Mouse (Mus musculus): ENCODE results near the gene Hoxd10.

Gene Hoxd10

GRCm38 (mm10) chr2:74708676-74709075, 17.0 kb downstream of the Hoxd10 start:
- in situ Hi-C loops (cut with MboI), result loop anchor here (25.0 kb wide), 1 partner anchor 879 kb away; no protein-coding TSS in a partner anchor

GRCm38 (mm10) chr2:74709465-74710419, 18.0 kb downstream of the Hoxd10 start:
- in situ Hi-C loops (cut with MboI), result loop anchor here (25.0 kb wide), 1 partner anchor 878 kb away; no protein-coding TSS in a partner anchor

- in situ Hi-C loops (cut with MboI), result loop anchor here (25.0 kb wide), 1 partner anchor 876 kb away; no protein-coding TSS in a partner anchor
Measured at GRCm38 (mm10) chr2:74710929-74711543, 19.3 kb downstream of the Hoxd10 start.

DNA sequence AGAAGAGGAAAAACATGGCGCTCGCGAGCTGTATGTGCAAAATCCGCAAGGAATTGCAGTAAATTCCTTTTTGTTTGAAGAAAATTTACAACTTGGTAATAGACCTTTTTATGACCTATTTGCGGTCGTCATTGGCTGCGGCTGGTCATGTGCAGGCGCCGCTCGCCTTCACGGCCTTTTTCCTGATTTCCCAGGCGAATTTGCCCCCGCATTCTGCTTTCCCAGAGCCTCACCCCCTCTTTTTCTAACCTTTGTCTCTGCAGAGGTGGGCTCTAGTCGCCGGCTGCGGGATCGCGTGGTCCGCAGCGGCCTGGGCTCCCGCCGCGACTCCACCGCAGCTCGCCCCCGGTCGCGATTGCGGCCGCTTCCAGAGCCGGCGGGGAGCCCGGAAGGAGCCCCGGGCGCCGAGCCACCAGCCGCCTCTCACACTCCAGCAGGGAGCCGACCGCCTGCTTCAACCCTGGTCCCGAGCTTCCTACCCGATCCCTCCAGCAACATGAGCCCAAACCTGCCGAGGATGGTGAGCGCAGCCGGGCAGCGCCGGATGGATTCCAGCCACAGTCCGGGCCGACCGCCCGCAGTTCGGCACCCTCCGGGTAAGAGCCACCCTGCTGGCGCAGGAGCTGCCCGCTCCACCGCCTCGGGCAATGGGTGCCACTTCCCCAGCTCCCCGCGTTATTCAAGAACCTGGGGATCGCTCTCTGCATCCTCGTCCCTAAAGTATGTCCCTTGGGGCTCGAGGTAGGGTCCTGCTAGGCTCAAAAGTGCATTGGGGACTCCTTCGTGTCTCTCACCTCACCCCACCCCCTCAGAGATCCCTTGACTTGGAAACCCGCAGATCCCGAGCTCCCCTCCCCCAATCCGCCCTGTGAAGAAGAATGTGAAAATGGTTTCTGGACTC, 20.2 kb downstream of the Hoxd10 start, which contains the start of the genes Hoxd3 and Hoxd4:
Gene Hoxd3, plus strand, starts transcription at position 207 of the 901 bp plus-strand sequence.
Gene Hoxd4, plus strand, starts transcription at position 209 of the 901 bp plus-strand sequence.
- in situ Hi-C loops (cut with MboI), result loop anchor here (25.0 kb wide), 1 partner anchor 875 kb away; no protein-coding TSS in a partner anchor

DNA sequence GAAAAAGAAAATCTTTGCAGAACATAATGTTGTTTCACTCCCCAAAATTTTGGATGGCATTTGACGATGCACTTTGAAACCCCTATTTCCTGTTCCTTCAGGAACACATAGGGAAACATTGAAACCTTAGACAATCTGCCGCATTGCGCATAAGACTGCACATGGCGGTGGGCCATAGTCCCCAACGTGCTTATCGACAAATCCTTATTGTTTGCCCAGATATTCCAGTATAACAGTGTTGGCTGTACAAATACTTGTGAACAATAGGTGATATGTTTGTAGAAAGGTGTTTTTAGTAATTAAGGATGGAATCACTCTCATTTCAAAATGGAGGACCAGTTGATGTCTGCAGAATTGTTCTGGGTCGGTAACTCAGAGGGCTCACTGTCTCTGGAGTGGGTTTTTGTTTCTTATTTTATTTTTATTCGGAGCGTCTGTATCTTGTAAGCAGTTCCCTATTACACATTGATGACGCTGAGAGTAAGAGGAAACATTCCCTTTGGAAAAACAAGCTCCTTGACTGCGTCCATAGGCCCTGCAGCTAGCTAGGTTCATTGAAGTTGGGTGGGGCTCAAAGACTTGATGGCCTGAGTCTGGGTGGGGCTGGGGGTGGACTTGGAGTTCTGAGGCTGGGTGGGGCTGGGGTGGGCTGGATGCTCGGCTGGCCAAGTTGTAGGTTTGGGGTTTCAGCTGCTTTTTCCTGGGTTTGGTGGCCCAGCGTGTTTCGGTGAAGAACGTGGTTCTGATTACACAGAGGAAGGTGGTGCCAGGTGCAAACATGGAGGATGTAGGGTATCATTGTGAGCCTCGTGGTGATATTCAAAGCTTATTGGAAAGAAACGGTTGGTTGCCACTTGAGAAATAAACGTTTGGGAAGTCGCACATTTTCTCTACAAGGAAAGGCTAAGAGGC, 21.8 kb downstream of the Hoxd10 start:
- in situ Hi-C loops (cut with MboI), result loop anchor here (25.0 kb wide), 1 partner anchor 874 kb away; no protein-coding TSS in a partner anchor

- in situ Hi-C loops (cut with MboI), result loop anchor here (25.0 kb wide), 1 partner anchor 873 kb away; no protein-coding TSS in a partner anchor
Measured at GRCm38 (mm10) chr2:74714156-74714789, 22.5 kb downstream of the Hoxd10 start.

- in situ Hi-C loops (cut with MboI), result loop anchor here (25.0 kb wide), 1 partner anchor 872 kb away; no protein-coding TSS in a partner anchor
Measured at GRCm38 (mm10) chr2:74714881-74715280, 23.2 kb downstream of the Hoxd10 start.

DNA sequence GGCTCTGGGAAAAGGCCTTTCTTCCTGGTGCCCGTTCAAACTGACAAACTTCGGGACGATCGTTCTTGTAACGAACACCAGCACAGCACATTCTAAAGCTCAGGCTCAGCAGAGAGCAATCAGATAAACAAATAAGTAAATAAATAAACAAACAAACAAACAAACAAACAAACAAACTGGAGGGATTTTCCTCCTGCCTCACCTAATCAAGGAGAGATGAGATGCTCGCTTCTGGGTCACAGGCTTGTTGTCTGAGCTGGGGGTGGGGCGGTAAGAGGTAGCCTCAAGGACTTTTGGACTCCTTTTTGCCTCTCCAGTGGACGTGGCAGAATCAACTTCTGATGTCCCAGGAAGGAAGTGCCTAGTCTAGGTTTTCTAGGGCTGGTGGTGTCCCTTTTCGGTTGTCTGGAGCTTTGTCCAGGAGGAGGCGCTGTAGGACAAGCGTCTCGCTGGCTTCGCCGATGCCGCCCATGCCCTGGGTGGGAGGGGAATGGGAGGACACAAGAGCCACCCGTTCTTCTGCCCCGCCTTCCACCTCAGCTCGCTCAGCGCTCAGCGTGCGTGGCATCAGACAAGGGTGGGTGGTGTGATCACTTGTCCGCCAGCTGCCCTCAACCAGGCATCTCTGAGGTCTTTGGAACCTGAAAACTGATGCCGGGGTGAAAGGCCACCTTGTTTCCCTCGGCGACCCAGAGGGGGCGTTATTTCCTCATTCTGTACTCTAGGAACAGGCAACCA, 23.9 kb downstream of the Hoxd10 start:
- in situ Hi-C loops (cut with MboI), result loop anchor here (25.0 kb wide), 1 partner anchor 872 kb away; no protein-coding TSS in a partner anchor

DNA sequence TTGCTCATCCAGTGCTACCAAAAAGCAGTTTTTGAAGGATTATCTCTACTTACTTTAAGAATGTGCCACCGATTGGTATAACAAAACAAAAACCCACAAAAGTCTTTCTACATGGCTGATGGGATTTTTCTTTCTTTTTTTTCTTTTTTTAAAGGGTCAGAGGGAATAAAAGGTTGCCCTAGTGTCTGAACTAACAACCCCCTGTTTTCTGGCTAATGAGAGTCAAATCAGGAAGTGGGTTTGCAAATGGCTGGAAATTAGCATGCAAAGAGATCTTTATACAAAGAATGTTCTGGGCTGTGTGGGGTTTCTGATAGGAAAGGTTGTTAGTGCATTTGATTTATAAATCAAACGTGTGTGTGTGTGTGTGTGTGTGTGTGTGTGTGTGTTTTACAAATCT, 28.7 kb downstream of the Hoxd10 start:
- in situ Hi-C loops (cut with MboI), result loop anchor here (25.0 kb wide), 1 partner anchor 867 kb away; no protein-coding TSS in a partner anchor

DNA sequence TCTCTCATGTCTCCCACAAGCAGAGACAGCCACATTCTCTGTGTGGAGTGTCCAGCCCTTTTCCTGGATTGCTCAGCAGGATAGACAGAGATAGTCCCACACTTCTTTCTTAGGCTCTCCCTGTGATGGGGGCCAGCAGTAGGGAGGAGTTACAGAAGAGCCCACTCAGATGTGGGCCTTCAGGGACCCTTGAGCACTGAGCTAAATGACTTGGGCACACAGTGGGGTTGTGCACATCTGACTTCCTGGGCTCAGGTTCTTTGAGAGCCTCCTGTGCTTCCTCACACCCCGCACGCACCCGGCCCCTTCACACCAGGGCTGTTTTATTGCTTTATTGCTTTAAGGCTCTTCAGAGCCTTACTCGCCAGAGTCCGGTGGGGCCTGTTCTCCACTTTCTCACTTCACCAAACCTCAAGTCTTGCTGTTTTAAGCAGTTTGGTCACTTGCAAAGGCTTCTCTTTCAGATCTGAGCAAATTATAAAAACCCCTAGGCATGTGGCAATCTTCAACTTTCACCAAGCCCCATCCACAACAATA, 29.3 kb downstream of the Hoxd10 start:
- in situ Hi-C loops (cut with MboI), result loop anchor here (25.0 kb wide), 1 partner anchor 866 kb away; no protein-coding TSS in a partner anchor

DNA sequence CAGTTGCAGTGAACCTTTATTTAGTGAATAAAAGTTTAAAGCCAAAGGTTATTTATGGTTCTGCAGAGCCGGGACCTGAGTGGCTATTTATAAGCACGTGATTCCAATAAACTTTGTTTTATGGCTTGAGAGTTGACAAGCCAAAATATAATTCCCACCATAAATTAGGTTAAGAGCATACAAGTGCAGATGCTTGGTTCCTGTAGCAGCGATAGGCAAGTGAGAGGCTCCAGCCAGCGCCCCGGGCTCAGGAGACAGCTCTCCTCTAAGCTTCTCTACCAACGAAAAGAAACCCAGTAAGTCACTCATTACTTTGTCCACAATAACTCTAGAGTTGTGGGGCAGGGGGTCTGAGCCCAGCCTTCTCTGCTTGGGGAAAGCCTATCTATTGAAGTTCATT, 30.2 kb downstream of the Hoxd10 start:
- in situ Hi-C loops (cut with MboI), result loop anchor here (25.0 kb wide), 1 partner anchor 865 kb away; no protein-coding TSS in a partner anchor

DNA sequence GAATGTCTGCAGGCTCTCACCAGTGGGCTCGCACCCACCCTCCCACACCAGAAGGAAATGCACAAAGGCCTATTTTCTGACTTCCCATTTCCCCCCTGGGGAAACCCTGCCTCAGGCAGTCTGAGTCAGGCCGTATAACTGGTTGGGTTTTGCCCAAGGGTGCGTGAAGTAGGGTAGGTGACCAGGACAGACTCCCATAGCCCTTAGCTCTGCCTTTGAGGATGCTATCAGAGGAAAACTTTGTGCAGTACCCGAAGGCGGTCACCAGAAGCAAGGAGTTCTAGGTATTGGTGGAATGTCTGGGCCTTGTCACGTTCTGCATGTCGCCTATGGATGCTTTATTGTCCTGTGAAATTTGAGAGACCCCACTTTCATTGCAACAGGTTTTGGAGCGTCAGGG, 31.2 kb downstream of the Hoxd10 start:
- in situ Hi-C loops (cut with MboI), result loop anchor here (25.0 kb wide), 1 partner anchor 864 kb away; no protein-coding TSS in a partner anchor

- in situ Hi-C loops (cut with MboI), result loop anchor here (25.0 kb wide), 1 partner anchor 863 kb away; no protein-coding TSS in a partner anchor
Measured at GRCm38 (mm10) chr2:74724244-74725015, 32.7 kb downstream of the Hoxd10 start.

GRCm38 (mm10) chr2:74725171-74725570, 33.4 kb downstream of the Hoxd10 start:
- in situ Hi-C loops (cut with MboI), result no loop called here

- in situ Hi-C loops (cut with MboI), result no loop called here
Measured at GRCm38 (mm10) chr2:74726551-74726950, 34.8 kb downstream of the Hoxd10 start, which contains the start of gene Gm28230. Gm28230 (plus strand) TSS chr2:74726728.

DNA sequence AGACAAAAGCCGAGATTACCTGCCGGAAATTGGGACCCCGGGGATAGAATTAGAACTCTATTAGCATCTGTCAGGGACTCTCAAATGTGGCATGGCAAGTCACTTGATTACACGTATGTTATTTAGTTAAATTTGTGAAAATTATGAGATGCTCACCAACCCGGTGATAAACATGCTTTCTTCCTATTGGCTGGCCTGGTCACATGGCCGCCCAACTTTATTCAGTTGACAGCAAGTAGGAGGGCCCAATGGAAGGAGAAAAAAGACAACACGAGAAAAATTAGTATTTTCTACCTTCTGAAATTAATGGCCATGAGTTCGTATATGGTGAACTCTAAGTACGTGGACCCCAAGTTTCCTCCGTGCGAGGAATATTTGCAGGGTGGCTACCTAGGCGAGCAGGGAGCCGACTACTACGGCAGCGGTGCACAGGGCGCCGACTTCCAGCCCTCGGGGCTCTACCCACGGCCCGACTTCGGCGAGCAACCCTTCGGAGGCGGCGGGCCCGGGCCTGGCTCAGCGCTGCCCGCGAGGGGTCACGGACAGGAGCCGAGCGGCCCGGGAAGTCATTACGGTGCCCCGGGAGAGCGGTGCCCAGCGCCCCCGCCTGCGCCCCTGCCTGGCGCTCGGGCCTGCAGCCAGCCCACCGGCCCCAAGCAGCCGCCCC, 35.4 kb downstream of the Hoxd10 start:
- in situ Hi-C loops (cut with MboI), result no loop called here

Measured in mature B cell (primary cell).